37 mouse cellular contexts compared by ENCODE assay signal in genomic region chr2:69215242-69215641, GRCm38 (mm10). TPM values are rescaled to one million over a fixed set of nuclear protein-coding genes. Genes with fewer than 3 reads are reported as not detected.
DNase-seq lines count a peak whose midpoint lies in the region; ATAC-seq and TF ChIP-seq lines count a peak whose summit lies in the region.
"Had no signal": no experiment of that assay in that cellular context is flagged by ENCODE, and none has a peak within 500 bp of the region (broad histone marks: within the 10 kb centered on the region; RNA-seq: fewer than 3 reads in every experiment).

No protein-coding gene starts in this region.

- no peak overlapping the region for H3K4me3 ChIP-seq in hindbrain, postnatal 0 days (ENCODE audit: low read length)
- no peak overlapping the region for H3K4me3 ChIP-seq in hindbrain, embryonic 13.5 days
- H3K4me3 ChIP-seq in kidney, postnatal 0 days (replicated peaks; ENCODE audit: low read depth, low read length): no peak overlapping the region
- no peak overlapping the region for H3K4me3 ChIP-seq in neural tube, embryonic 14.5 days (ENCODE audit: low read depth, low read length)
- H3K4me3 ChIP-seq: embryonic facial prominence, embryonic 15.5 days; forebrain, embryonic 12.5 days; heart, embryonic 10.5 days; heart, embryonic 15.5 days; hindbrain, embryonic 12.5 days; limb, embryonic 13.5 days; liver, embryonic 12.5 days; midbrain, embryonic 10.5 days; myocyte; stomach, embryonic 15.5 days had no signal

- H3K4me1 ChIP-seq in hindbrain, postnatal 0 days (ENCODE audit: insufficient read depth, low read length): no peaks in the 10 kb centered on the region
- H3K4me1 ChIP-seq in hindbrain, embryonic 13.5 days (replicated peaks): peaks cover 16% of the 10 kb centered on the region; the same call in 1 of the 2 replicates
- no peaks in the 10 kb centered on the region; the same call in 1 of the 2 replicates for H3K4me1 ChIP-seq in kidney, postnatal 0 days (replicated peaks; ENCODE audit: insufficient read depth, low read length)
- H3K4me1 ChIP-seq in neural tube, embryonic 14.5 days (ENCODE audit: control insufficient read depth, insufficient read depth, low read length): no peaks in the 10 kb centered on the region
- H3K4me1 ChIP-seq: embryonic facial prominence, embryonic 15.5 days; forebrain, embryonic 12.5 days; heart, embryonic 10.5 days; heart, embryonic 15.5 days; hindbrain, embryonic 12.5 days; limb, embryonic 13.5 days; liver, embryonic 12.5 days; stomach, embryonic 15.5 days had no signal

- WGBS in hindbrain, postnatal 0 days: 60% methylated on average over 7 of the region's 7 CpGs
- WGBS in hindbrain, embryonic 13.5 days: 64% methylated on average over 7 of the region's 7 CpGs
- WGBS in kidney, postnatal 0 days: 16% methylated on average over 7 of the region's 7 CpGs
- 57% methylated on average over 7 of the region's 7 CpGs for WGBS in neural tube, embryonic 14.5 days

- no peaks in the 10 kb centered on the region for H3K36me3 ChIP-seq in hindbrain, postnatal 0 days (ENCODE audit: insufficient read depth, low read length)
- H3K36me3 ChIP-seq in hindbrain, embryonic 13.5 days: no peaks in the 10 kb centered on the region
- H3K36me3 ChIP-seq in kidney, postnatal 0 days (ENCODE audit: insufficient read depth, low read length): no peaks in the 10 kb centered on the region
- no peaks in the 10 kb centered on the region for H3K36me3 ChIP-seq in neural tube, embryonic 14.5 days (ENCODE audit: control insufficient read depth, insufficient read depth, low read length)
- H3K36me3 ChIP-seq: embryonic facial prominence, embryonic 15.5 days; forebrain, embryonic 12.5 days; heart, embryonic 10.5 days; heart, embryonic 15.5 days; hindbrain, embryonic 12.5 days; limb, embryonic 13.5 days; liver, embryonic 12.5 days; midbrain, embryonic 10.5 days; stomach, embryonic 15.5 days had no signal

- no peak for TF ChIP-seq CTCF in hindbrain, postnatal 0 days (IDR thresholded peaks at IDR 0.05; ENCODE audit: low read depth)
- TF ChIP-seq CTCF in kidney, postnatal 0 days (IDR thresholded peaks at IDR 0.05; ENCODE audit: low read depth): no peak

- no peak for ATAC-seq in hindbrain, postnatal 0 days
- no peak for ATAC-seq in hindbrain, embryonic 13.5 days (ENCODE audit: low FRiP score)
- no peak for ATAC-seq in kidney, postnatal 0 days (replicated peaks; ENCODE audit: low FRiP score, low read depth)
- ATAC-seq in neural tube, embryonic 14.5 days (ENCODE audit: low read depth): peak; percentile 36; the same call in 1 of the 2 replicates
- ATAC-seq: CD4-positive, CD25-positive, alpha-beta regulatory T cell, adult 4 months; inflammation-experienced regulatory T-cells, adult 6 months; liver, embryonic 12.5 days; liver, postnatal 0 days; lung, postnatal 0 days; midbrain, embryonic 16.5 days had no signal

- H3K27me3 ChIP-seq in hindbrain, postnatal 0 days (ENCODE audit: insufficient read depth, low read length): no peaks in the 10 kb centered on the region
- H3K27me3 ChIP-seq in hindbrain, embryonic 13.5 days: no peaks in the 10 kb centered on the region
- H3K27me3 ChIP-seq in kidney, postnatal 0 days (ENCODE audit: insufficient read depth, low read length): no peaks in the 10 kb centered on the region
- H3K27me3 ChIP-seq in neural tube, embryonic 14.5 days (ENCODE audit: control insufficient read depth, insufficient read depth, low read length): no peaks in the 10 kb centered on the region
- H3K27me3 ChIP-seq: embryonic facial prominence, embryonic 15.5 days; forebrain, embryonic 12.5 days; heart, embryonic 15.5 days; hindbrain, embryonic 12.5 days; limb, embryonic 13.5 days; liver, embryonic 12.5 days; stomach, embryonic 15.5 days had no signal

- H3K9me3 ChIP-seq in hindbrain, postnatal 0 days (ENCODE audit: low read length): no peaks in the 10 kb centered on the region
- no peaks in the 10 kb centered on the region for H3K9me3 ChIP-seq in hindbrain, embryonic 13.5 days
- H3K9me3 ChIP-seq in kidney, postnatal 0 days (replicated peaks; ENCODE audit: low read length): no peaks in the 10 kb centered on the region
- H3K9me3 ChIP-seq in neural tube, embryonic 14.5 days (ENCODE audit: control insufficient read depth, low read length): no peaks in the 10 kb centered on the region
- H3K9me3 ChIP-seq: embryonic facial prominence, embryonic 15.5 days; forebrain, embryonic 12.5 days; heart, embryonic 10.5 days; heart, embryonic 15.5 days; hindbrain, embryonic 12.5 days; limb, embryonic 13.5 days; liver, embryonic 12.5 days; midbrain, embryonic 10.5 days; stomach, embryonic 15.5 days had no signal

- no peak overlapping the region for H3K4me2 ChIP-seq in hindbrain, postnatal 0 days (ENCODE audit: low read depth, low read length)
- H3K4me2 ChIP-seq in hindbrain, embryonic 13.5 days: no peak overlapping the region
- H3K4me2 ChIP-seq in kidney, postnatal 0 days (ENCODE audit: low read length): no peak overlapping the region
- no peak overlapping the region for H3K4me2 ChIP-seq in neural tube, embryonic 14.5 days (ENCODE audit: low read depth, low read length)
- H3K4me2 ChIP-seq: embryonic facial prominence, embryonic 15.5 days; forebrain, embryonic 12.5 days; heart, embryonic 15.5 days; hindbrain, embryonic 12.5 days; limb, embryonic 13.5 days; liver, embryonic 12.5 days; stomach, embryonic 15.5 days had no signal

- peak; percentile 37 for DNase-seq in hindbrain, postnatal 0 days (ENCODE audit: low spot score)
- DNase-seq in kidney, postnatal 0 days (ENCODE audit: low spot score): peak; percentile 83
- DNase-seq in kidney, adult 8-10 months: no peak
- no peak for DNase-seq in neural tube, embryonic 10.5 days (ENCODE audit: extremely low spot score, low spot score)
- DNase-seq in mesoderm, embryonic 11.5 days (ENCODE audit: low read depth, low spot score): peak; percentile 34
- no peak for DNase-seq in frontal cortex, postnatal 14 days (ENCODE audit: low spot score in 2 of 2)
- DNase-seq: adrenal gland, adult 8-10 months; cerebellum, adult 9-11 months; embryo, embryonic 11 days; gastrocnemius, postnatal 25 days; kidney, adult 18-20 months; liver, postnatal 0 days; right cerebral cortex, postnatal 25 days had no signal

- H3K27ac ChIP-seq in hindbrain, postnatal 0 days: no peak overlapping the region
- no peak overlapping the region for H3K27ac ChIP-seq in hindbrain, embryonic 13.5 days
- H3K27ac ChIP-seq in kidney, postnatal 0 days: no peak overlapping the region
- no peak overlapping the region for H3K27ac ChIP-seq in neural tube, embryonic 14.5 days (ENCODE audit: low read depth, low read length)
- H3K27ac ChIP-seq: embryonic facial prominence, embryonic 15.5 days; forebrain, embryonic 12.5 days; heart, embryonic 10.5 days; heart, embryonic 15.5 days; hindbrain, embryonic 12.5 days; limb, embryonic 13.5 days; liver, embryonic 12.5 days; macrophage; midbrain, embryonic 10.5 days; stomach, embryonic 15.5 days had no signal

- H3K9ac ChIP-seq in hindbrain, postnatal 0 days (replicated peaks; ENCODE audit: low read length): no peak overlapping the region
- H3K9ac ChIP-seq in hindbrain, embryonic 13.5 days: no peak overlapping the region
- H3K9ac ChIP-seq in kidney, postnatal 0 days (ENCODE audit: low read depth, low read length): no peak overlapping the region
- H3K9ac ChIP-seq in neural tube, embryonic 14.5 days (replicated peaks; ENCODE audit: low read depth, low read length): no peak overlapping the region
- H3K9ac ChIP-seq: embryonic facial prominence, embryonic 15.5 days; forebrain, embryonic 12.5 days; heart, embryonic 15.5 days; hindbrain, embryonic 12.5 days; limb, embryonic 13.5 days; liver, embryonic 12.5 days; liver, postnatal 0 days; stomach, embryonic 15.5 days had no signal

RNA-seq across cellular contexts. Expression of gene G6pc2, which starts 4.4 kb away (rescaled TPM):
- total RNA-seq in hindbrain, postnatal 0 days (2014; rRNA removed): 0.37 TPM in 1 of 2 replicates, not detected in the other
- polyA plus RNA-seq in hindbrain, postnatal 0 days (2015; fragmentation: Nextera tagmentation; extraction: Ambion mirVana): 0.42 and 0.65 TPM in 2 replicates
- 0.14 and 0.31 TPM in 2 replicates for polyA plus RNA-seq in hindbrain, embryonic 13.5 days (2015; fragmentation: Nextera tagmentation; extraction: Ambion mirVana)
- 4.4 and 4.8 TPM in 2 replicates for polyA plus RNA-seq in kidney, postnatal 0 days (2015; fragmentation: Nextera tagmentation; extraction: Ambion mirVana)
- 0.31 TPM in 1 of 2 replicates, not detected in the other for polyA plus RNA-seq in neural tube, embryonic 14.5 days (2014; fragmentation: Nextera tagmentation; extraction: Ambion mirVana)
- total RNA-seq: adrenal gland, adult 8-10 months; gastrocnemius, adult 18-20 months; gastrocnemius, postnatal 25 days; heart, postnatal 25 days; layer of hippocampus, adult 18-20 months; layer of hippocampus, postnatal 10 days; left cerebral cortex, adult 18-20 months; left cerebral cortex, postnatal 25 days; neutrophil, adult 5-6 weeks had no signal
- polyA plus RNA-seq: embryonic facial prominence, embryonic 15.5 days; forebrain, embryonic 12.5 days; heart, embryonic 10.5 days; heart, embryonic 15.5 days; inflammation-experienced regulatory T-cells, adult 6 months; limb, embryonic 13.5 days; liver, embryonic 12.5 days; liver, postnatal 0 days; lung, postnatal 0 days; macrophage; midbrain, embryonic 10.5 days; midbrain, embryonic 16.5 days; myocyte had no signal

RNA-seq across cellular contexts. Expression of gene Spc25, which starts 9.2 kb away (rescaled TPM):
- total RNA-seq in hindbrain, postnatal 0 days (2014; rRNA removed): 15.1 and 17.7 TPM in 2 replicates
- 36.9 and 42.1 TPM in 2 replicates for polyA plus RNA-seq in hindbrain, postnatal 0 days (2015; fragmentation: Nextera tagmentation; extraction: Ambion mirVana)
- 44.9 and 50.3 TPM in 2 replicates for polyA plus RNA-seq in hindbrain, embryonic 13.5 days (2015; fragmentation: Nextera tagmentation; extraction: Ambion mirVana)
- polyA plus RNA-seq in kidney, postnatal 0 days (2015; fragmentation: Nextera tagmentation; extraction: Ambion mirVana): 165 and 184 TPM in 2 replicates
- 15.4 and 19.9 TPM in 2 replicates for polyA plus RNA-seq in neural tube, embryonic 14.5 days (2014; fragmentation: Nextera tagmentation; extraction: Ambion mirVana)

Comparison
In these comparisons a context has a peak if more than half of its experiments do, and no peak if none do; other contexts are left out.
1. DNase-seq: peak in hindbrain, postnatal 0 days (single experiment), kidney, postnatal 0 days (single experiment) and mesoderm, embryonic 11.5 days (single experiment); none in kidney, adult 8-10 months (0 of 2), neural tube, embryonic 10.5 days (single experiment) and frontal cortex, postnatal 14 days (0 of 2).